In genomic region chr1:136006292-136006748, GRCm38 (mm10) we compare ENCODE assay signal across 10 mouse cellular contexts. TPM values are rescaled to one million over a fixed set of nuclear protein-coding genes. Genes with fewer than 3 reads are reported as not detected.
A peak's percentile ranks its signal among the peaks of the same experiment; 100 is the strongest.
DNase-seq lines count a peak whose midpoint lies in the region; ATAC-seq and TF ChIP-seq lines count a peak whose summit lies in the region.
"Had no signal": no experiment of that assay in that cellular context is flagged by ENCODE, and none has a peak within 500 bp of the region (broad histone marks: within the 10 kb centered on the region; RNA-seq: fewer than 3 reads in every experiment).

TSS of gene Igfn1 (minus strand) at chr1:136006342.

- intact Hi-C loops in gastrocnemius, adult 2 months (cut with DNase I): no loop called here

- no peaks in the 10 kb centered on the region for H3K36me3 ChIP-seq in limb, embryonic 11.5 days (ENCODE audit: control insufficient read depth, insufficient read depth, low read length)
- no peaks in the 10 kb centered on the region for H3K36me3 ChIP-seq in neural tube, embryonic 14.5 days (ENCODE audit: control insufficient read depth, insufficient read depth, low read length)

- H3K4me2 ChIP-seq in limb, embryonic 11.5 days (ENCODE audit: low read depth, severe bottlenecking): peak within 1 kb of the TSS; percentile 80
- peak within 1 kb of the TSS; percentile 57; the same call in 1 of the 2 replicates for H3K4me2 ChIP-seq in neural tube, embryonic 14.5 days (ENCODE audit: low read depth, low read length)

- H3K4me1 ChIP-seq in limb, embryonic 11.5 days (ENCODE audit: control insufficient read depth, insufficient read depth, low read length): no peaks in the 10 kb centered on the region
- H3K4me1 ChIP-seq in neural tube, embryonic 14.5 days (ENCODE audit: control insufficient read depth, insufficient read depth, low read length): no peaks in the 10 kb centered on the region

- H3K4me3 ChIP-seq in gastrocnemius, adult 2 months: peak within 1 kb of the TSS; percentile 73
- no peak within 1 kb of the TSS for H3K4me3 ChIP-seq in limb, embryonic 11.5 days (ENCODE audit: low read depth, low read length)
- no peak within 1 kb of the TSS for H3K4me3 ChIP-seq in neural tube, embryonic 14.5 days (ENCODE audit: low read depth, low read length)

- 67% methylated on average over 3 of the region's 3 CpGs for WGBS in limb, embryonic 11.5 days
- 76% methylated on average over 3 of the region's 3 CpGs for WGBS in neural tube, embryonic 14.5 days

- no peak for DNase-seq in left cerebral cortex, adult 8-10 months (ENCODE audit: low spot score in 2 of 2)
- DNase-seq in left cerebral cortex, adult 9 months (ENCODE audit: low spot score in 2 of 2): no peak
- DNase-seq in gastrocnemius, adult 2 months: peak; percentile 51
- no peak for DNase-seq in limb, embryonic 11.5 days (ENCODE audit: low spot score)
- DNase-seq in adrenal gland, postnatal 10 days: no peak
- no peak for DNase-seq in c-Kit-positive CD71-positive TER-119-positive erythroid progenitor cells, embryonic 14.5 days (ENCODE audit: low spot score)
- no peak for DNase-seq in kidney, adult 9 months
- DNase-seq: cerebellum, adult 9-10 months; layer of hippocampus, postnatal 36 days had no signal

- peaks cover 5% of the 10 kb centered on the region for H3K27me3 ChIP-seq in limb, embryonic 11.5 days (ENCODE audit: control insufficient read depth, insufficient read depth, low read length)
- peaks cover 3% of the 10 kb centered on the region; the same call in 1 of the 2 replicates for H3K27me3 ChIP-seq in neural tube, embryonic 14.5 days (ENCODE audit: control insufficient read depth, insufficient read depth, low read length)

- no peak within 1 kb of the TSS for H3K9ac ChIP-seq in limb, embryonic 11.5 days (ENCODE audit: low read length)
- H3K9ac ChIP-seq in neural tube, embryonic 14.5 days (replicated peaks; ENCODE audit: low read depth, low read length): no peak within 1 kb of the TSS

- ATAC-seq in limb, embryonic 11.5 days (ENCODE audit: insufficient number of reproducible peaks, low FRiP score, low TSS enrichment, low read depth): no peak
- no peak for ATAC-seq in neural tube, embryonic 14.5 days (ENCODE audit: low read depth)

- peak within 1 kb of the TSS; percentile 84 for H3K27ac ChIP-seq in gastrocnemius, adult 2 months
- no peak within 1 kb of the TSS for H3K27ac ChIP-seq in limb, embryonic 11.5 days (replicated peaks; ENCODE audit: low read depth, low read length)
- no peak within 1 kb of the TSS for H3K27ac ChIP-seq in neural tube, embryonic 14.5 days (ENCODE audit: low read depth, low read length)

- no peak for TF ChIP-seq CTCF in gastrocnemius, adult 2 months (IDR thresholded peaks at IDR 0.05)

- no peaks in the 10 kb centered on the region for H3K9me3 ChIP-seq in limb, embryonic 11.5 days (ENCODE audit: control insufficient read depth, low read length)
- H3K9me3 ChIP-seq in neural tube, embryonic 14.5 days (ENCODE audit: control insufficient read depth, low read length): no peaks in the 10 kb centered on the region

RNA-seq across cellular contexts. Expression of gene Igfn1, which starts in this region (rescaled TPM):
- total RNA-seq in left cerebral cortex, adult 8-10 months (2022): 10 to 100 TPM; 14.0 to 17.5 (median 14.3) TPM
- total RNA-seq in gastrocnemius, adult 2 months (2021): 10 to 100 TPM; 21.8 to 52.3 TPM
- polyA plus RNA-seq in limb, embryonic 11.5 days (2014; fragmentation: Nextera tagmentation; extraction: Ambion mirVana): 0.13 and 0.17 TPM in 2 replicates
- polyA plus RNA-seq in neural tube, embryonic 14.5 days (2014; fragmentation: Nextera tagmentation; extraction: Ambion mirVana): 0.08 TPM in 1 of 2 replicates, not detected in the other
- total RNA-seq in adrenal gland, postnatal 10 days (2021): 1 to 10 TPM in 1 of 2 experiments, under 1 TPM in 1; 0.82 to 3.3 TPM
